Mouse (Mus musculus) hindbrain, embryonic 13.5 days (tissue): ENCODE measurements around the gene Gm11213. TPM values are rescaled to one million over a fixed set of nuclear protein-coding genes. Genes with fewer than 3 reads are reported as not detected.

Experiments used
- ATAC-seq: fragments of 200-750 bp; cut with Nextera tagmentation; 2 replicates; pipeline ENCODE4 v1.8.0; 2017; ENCODE audit warnings: moderate TSS enrichment; ENCODE audit not compliant: low FRiP score
- H3K27ac ChIP-seq: fragments of 300-500 bp; sonication (generic); 2 replicates; pipeline ENCODE4 v1.5.1; 2015; ENCODE audit warnings: inconsistent platforms, mild to moderate bottlenecking, moderate library complexity
- H3K27me3 ChIP-seq: fragments of 300-500 bp; sonication (generic); 2 replicates; pipeline ENCODE4 v1.6.1; 2015; ENCODE audit warnings: mild to moderate bottlenecking, inconsistent platforms
- H3K36me3 ChIP-seq: fragments of 300-500 bp; sonication (generic); 2 replicates; pipeline ENCODE4 v1.6.1; 2015; ENCODE audit warnings: mild to moderate bottlenecking, inconsistent platforms
- H3K4me1 ChIP-seq: fragments of 300-500 bp; sonication (generic); replicated peaks from 2 replicates; pipeline ENCODE4 v1.6.1; 2015; ENCODE audit warnings: inconsistent platforms
- H3K4me2 ChIP-seq: fragments of 300-500 bp; sonication (generic); 2 replicates; pipeline ENCODE4 v1.6.1; 2015; ENCODE audit warnings: inconsistent platforms, mild to moderate bottlenecking, moderate library complexity
- H3K4me3 ChIP-seq: fragments of 300-500 bp; sonication (generic); 2 replicates; pipeline ENCODE4 v1.5.1; 2015; ENCODE audit warnings: mild to moderate bottlenecking, inconsistent platforms
- H3K9ac ChIP-seq: fragments of 300-500 bp; sonication (generic); 2 replicates; pipeline ENCODE4 v1.6.1; 2015; ENCODE audit warnings: mild to moderate bottlenecking, inconsistent platforms
- H3K9me3 ChIP-seq: fragments of 300-500 bp; sonication (generic); 2 replicates; pipeline ENCODE4 v1.6.1; 2016; ENCODE audit warnings: inconsistent platforms
- WGBS: fragments of 180-500 bp; shearing (Covaris S2); methylation state at CpG from one replicate; pipeline ENCODE4 v1.1.7; 2015; 5-methylcytosine and 5-hydroxymethylcytosine counted together
- polyA plus RNA-seq: library from polyadenylated mRNA; unstranded; fragments of >200 nt; fragmentation: Nextera tagmentation; extraction: Ambion mirVana; gene quantifications from 2 replicates; pipeline ENCODE4 v1.2.1, GENCODE M21; 2015

The Gm11213 gene
- not detected in 2 replicates for polyA plus RNA-seq

- WGBS, result 76% methylated on average over 3 of the region's 3 CpGs
- H3K4me3 ChIP-seq, result no peak within 1 kb of the TSS
- no peaks in the 10 kb centered on the region for H3K27me3 ChIP-seq
- ATAC-seq, result no peak
- no peak within 1 kb of the TSS for H3K27ac ChIP-seq
- H3K36me3 ChIP-seq, result no peaks in the 10 kb centered on the region
- no peak within 1 kb of the TSS for H3K9ac ChIP-seq
- H3K4me1 ChIP-seq, result no peaks in the 10 kb centered on the region
- H3K4me2 ChIP-seq, result no peak within 1 kb of the TSS
- H3K9me3 ChIP-seq, result no peaks in the 10 kb centered on the region
These were observed at the start of gene Gm11213 for GRCm38 (mm10) chr4:63604945-63605344. TSS of gene Gm11213 (minus strand) at chr4:63605261.

GRCm38 (mm10) chr4:63654381-63654780 lies 49.3 kb upstream of the Gm11213 start:
- H3K27ac ChIP-seq, result no peak overlapping the region
- no peak overlapping the region for H3K9ac ChIP-seq
- H3K27me3 ChIP-seq, result peaks cover 7% of the 10 kb centered on the region; the same call in 1 of the 2 replicates
- no peak overlapping the region for H3K4me3 ChIP-seq
- no peak for ATAC-seq
- H3K9me3 ChIP-seq, result no peaks in the 10 kb centered on the region
- no peaks in the 10 kb centered on the region for H3K36me3 ChIP-seq
- H3K4me1 ChIP-seq, result no peaks in the 10 kb centered on the region
- 73% methylated on average over 1 of the region's 1 CpGs for WGBS
- H3K4me2 ChIP-seq, result no peak overlapping the region

GRCm38 (mm10) chr4:63643956-63644726 lies 39.1 kb upstream of the Gm11213 start:
- H3K27me3 ChIP-seq, result no peaks in the 10 kb centered on the region
- no peaks in the 10 kb centered on the region for H3K36me3 ChIP-seq
- H3K4me3 ChIP-seq, result no peak overlapping the region
- no peaks in the 10 kb centered on the region for H3K9me3 ChIP-seq
- ATAC-seq, result no peak
- H3K4me2 ChIP-seq, result no peak overlapping the region
- no peak overlapping the region for H3K9ac ChIP-seq
- no peak overlapping the region for H3K27ac ChIP-seq
- no peaks in the 10 kb centered on the region for H3K4me1 ChIP-seq

GRCm38 (mm10) chr4:63639842-63640241 lies 34.8 kb upstream of the Gm11213 start:
- Histone ChIP-seq H3K4me1 (no peaks in the 10 kb centered on the region), H3K9me3 (no peaks in the 10 kb centered on the region), H3K9ac (no peak overlapping the region), H3K27ac (no peak overlapping the region), H3K36me3 (no peaks in the 10 kb centered on the region), H3K27me3 (no peaks in the 10 kb centered on the region), H3K4me3 (no peak overlapping the region), H3K4me2 (no peak overlapping the region)
- 84% methylated on average over 2 of the region's 2 CpGs for WGBS
- ATAC-seq, result no peak

GRCm38 (mm10) chr4:63638603-63639002 lies 33.5 kb upstream of the Gm11213 start:
- no peak overlapping the region for H3K27ac ChIP-seq
- H3K36me3 ChIP-seq, result no peaks in the 10 kb centered on the region
- no peaks in the 10 kb centered on the region for H3K9me3 ChIP-seq
- H3K4me2 ChIP-seq, result no peak overlapping the region
- H3K27me3 ChIP-seq, result no peaks in the 10 kb centered on the region
- H3K4me1 ChIP-seq, result no peaks in the 10 kb centered on the region
- ATAC-seq, result no peak
- no peak overlapping the region for H3K4me3 ChIP-seq
- no peak overlapping the region for H3K9ac ChIP-seq
- WGBS, result 64% methylated on average over 1 of the region's 1 CpGs

GRCm38 (mm10) chr4:63633181-63633580 lies 28.1 kb upstream of the Gm11213 start:
- H3K4me3 ChIP-seq, result no peak overlapping the region
- ATAC-seq, result no peak
- H3K27ac ChIP-seq, result no peak overlapping the region
- H3K36me3 ChIP-seq, result no peaks in the 10 kb centered on the region
- no peaks in the 10 kb centered on the region for H3K27me3 ChIP-seq
- no peaks in the 10 kb centered on the region for H3K9me3 ChIP-seq
- no peak overlapping the region for H3K9ac ChIP-seq
- WGBS, result 92% methylated on average over 2 of the region's 2 CpGs
- no peak overlapping the region for H3K4me2 ChIP-seq
- no peaks in the 10 kb centered on the region for H3K4me1 ChIP-seq

- Histone ChIP-seq H3K9ac (no peak overlapping the region), H3K4me2 (no peak overlapping the region), H3K4me3 (no peak overlapping the region), H3K27me3 (no peaks in the 10 kb centered on the region), H3K9me3 (no peaks in the 10 kb centered on the region), H3K4me1 (no peaks in the 10 kb centered on the region), H3K27ac (no peak overlapping the region), H3K36me3 (no peaks in the 10 kb centered on the region)
- WGBS, result 90% methylated on average over 8 of the region's 8 CpGs
- no peak for ATAC-seq
These were observed 22.1 kb upstream of the Gm11213 start for GRCm38 (mm10) chr4:63627111-63627510.

- 79% methylated on average over 3 of the region's 3 CpGs for WGBS
These were observed 20.6 kb upstream of the Gm11213 start for GRCm38 (mm10) chr4:63625563-63626080.

GRCm38 (mm10) chr4:63622378-63622835 lies 17.3 kb upstream of the Gm11213 start, which contains the start of gene Tex48:
TSS of gene Tex48 (minus strand) at chr4:63622428.
- 59% methylated on average over 5 of the region's 5 CpGs for WGBS
- Histone ChIP-seq H3K27ac (no peak within 1 kb of the TSS), H3K4me2 (no peak within 1 kb of the TSS), H3K4me1 (no peaks in the 10 kb centered on the region), H3K27me3 (no peaks in the 10 kb centered on the region), H3K9ac (no peak within 1 kb of the TSS), H3K9me3 (no peaks in the 10 kb centered on the region), H3K4me3 (no peak within 1 kb of the TSS), H3K36me3 (no peaks in the 10 kb centered on the region)
- ATAC-seq, result no peak

More at GRCm38 (mm10) chr4:63625563-63626080, 20.6 kb upstream of the Gm11213 start:
- Histone ChIP-seq H3K36me3 (no peaks in the 10 kb centered on the region), H3K4me2 (no peak overlapping the region), H3K9ac (no peak overlapping the region), H3K4me1 (no peaks in the 10 kb centered on the region), H3K9me3 (no peaks in the 10 kb centered on the region), H3K27ac (no peak overlapping the region), H3K4me3 (no peak overlapping the region), H3K27me3 (no peaks in the 10 kb centered on the region)
- ATAC-seq, result no peak

- Histone ChIP-seq H3K27me3 (no peaks in the 10 kb centered on the region), H3K4me3 (no peak overlapping the region), H3K4me1 (no peaks in the 10 kb centered on the region), H3K9ac (no peak overlapping the region), H3K4me2 (no peak overlapping the region), H3K9me3 (no peaks in the 10 kb centered on the region), H3K27ac (no peak overlapping the region), H3K36me3 (no peaks in the 10 kb centered on the region)
- whole genome bisulfite sequencing, result 89% methylated on average over 2 of the region's 2 CpGs
- no peak for ATAC-seq
These were observed 16.8 kb upstream of the Gm11213 start for GRCm38 (mm10) chr4:63621861-63622260.

GRCm38 (mm10) chr4:63608391-63608790 lies 3.3 kb upstream of the Gm11213 start:
- no peaks in the 10 kb centered on the region for H3K27me3 ChIP-seq
- WGBS, result 72% methylated on average over 7 of the region's 7 CpGs
- H3K9ac ChIP-seq, result no peak overlapping the region
- ATAC-seq, result no peak
- H3K4me1 ChIP-seq, result no peaks in the 10 kb centered on the region
- no peaks in the 10 kb centered on the region for H3K36me3 ChIP-seq
- H3K9me3 ChIP-seq, result no peaks in the 10 kb centered on the region
- H3K4me3 ChIP-seq, result no peak overlapping the region
- H3K4me2 ChIP-seq, result no peak overlapping the region
- no peak overlapping the region for H3K27ac ChIP-seq

- no peak for ATAC-seq
- H3K9me3 ChIP-seq, result no peaks in the 10 kb centered on the region
- no peak overlapping the region for H3K9ac ChIP-seq
- H3K4me1 ChIP-seq, result no peaks in the 10 kb centered on the region
- no peak overlapping the region for H3K4me2 ChIP-seq
- no peak overlapping the region for H3K4me3 ChIP-seq
- H3K27ac ChIP-seq, result no peak overlapping the region
- no peaks in the 10 kb centered on the region for H3K36me3 ChIP-seq
- 75% methylated on average over 1 of the region's 1 CpGs for WGBS
- H3K27me3 ChIP-seq, result no peaks in the 10 kb centered on the region
These were observed 907 bp upstream of the Gm11213 start for GRCm38 (mm10) chr4:63605968-63606367.

- H3K4me1 ChIP-seq, result no peaks in the 10 kb centered on the region
- H3K27me3 ChIP-seq, result no peaks in the 10 kb centered on the region
- H3K27ac ChIP-seq, result no peak overlapping the region
- no peak for ATAC-seq
- no peak overlapping the region for H3K9ac ChIP-seq
- no peak overlapping the region for H3K4me3 ChIP-seq
- H3K4me2 ChIP-seq, result no peak overlapping the region
- 94% methylated on average over 3 of the region's 3 CpGs for WGBS
- H3K36me3 ChIP-seq, result no peaks in the 10 kb centered on the region
- H3K9me3 ChIP-seq, result no peaks in the 10 kb centered on the region
These were observed 484 bp upstream of the Gm11213 start for GRCm38 (mm10) chr4:63605545-63605944.
